Mouse (Mus musculus) liver, embryonic 11.5 days (tissue): ENCODE results near the gene Trim67. TPM values are rescaled to one million over a fixed set of nuclear protein-coding genes. Genes with fewer than 3 reads are reported as not detected.

Experiments used
- ATAC-seq: fragments of 200-750 bp; cut with Nextera tagmentation; replicated peaks from 2 replicates; pipeline ENCODE4 v1.8.0; 2017; ENCODE audit warnings: moderate number of reproducible peaks, mild to moderate bottlenecking, moderate TSS enrichment, moderate library complexity; ENCODE audit not compliant: low FRiP score
- DNase-seq: peaks from one replicate; pipeline ENCODE4 v3.0.0-alpha.2; 2017; ENCODE audit warnings: low spot score
- H3K27ac ChIP-seq: fragments of 300-500 bp; sonication (generic); 2 replicates; pipeline ENCODE4 v1.5.1; 2014; ENCODE audit warnings: mild to moderate bottlenecking, low read depth, low read length, control low read depth
- H3K27me3 ChIP-seq: fragments of 300-500 bp; sonication (generic); replicated peaks from 2 replicates; pipeline ENCODE4 v1.6.1; 2014; ENCODE audit warnings: low read length, mixed read lengths; ENCODE audit not compliant: control insufficient read depth, insufficient read depth
- H3K36me3 ChIP-seq: fragments of 300-500 bp; sonication (generic); 2 replicates; pipeline ENCODE4 v1.6.1; 2014; ENCODE audit warnings: mild to moderate bottlenecking, low read length, moderate library complexity, mixed read lengths; ENCODE audit not compliant: control insufficient read depth, insufficient read depth
- H3K4me1 ChIP-seq: fragments of 300-500 bp; sonication (generic); replicated peaks from 2 replicates; pipeline ENCODE4 v1.6.1; 2014; ENCODE audit warnings: low read length, mixed read lengths; ENCODE audit not compliant: control insufficient read depth, insufficient read depth
- H3K4me2 ChIP-seq: fragments of 300-500 bp; sonication (generic); 2 replicates; pipeline ENCODE4 v1.6.1; 2014; ENCODE audit warnings: mild to moderate bottlenecking, control low read depth, moderate library complexity
- H3K4me3 ChIP-seq: fragments of 300-500 bp; sonication (generic); 2 replicates; pipeline ENCODE4 v1.5.1; 2014; ENCODE audit warnings: low read depth, low read length, control low read depth
- H3K9ac ChIP-seq: fragments of 300-500 bp; sonication (generic); 2 replicates; pipeline ENCODE4 v1.6.1; 2014; ENCODE audit warnings: low read depth, low read length, control low read depth
- H3K9me3 ChIP-seq: fragments of 300-500 bp; sonication (generic); 2 replicates; pipeline ENCODE4 v1.6.1; 2016; ENCODE audit warnings: low read length, inconsistent platforms, mixed read lengths; ENCODE audit not compliant: control insufficient read depth
- WGBS: fragments of 180-500 bp; shearing (Covaris S2); extraction: QIAGEN DNeasy Blood & Tissue Kit; methylation state at CpG from one replicate; pipeline ENCODE4 v1.1.7; 2014; 5-methylcytosine and 5-hydroxymethylcytosine counted together
- polyA plus RNA-seq: library from polyadenylated mRNA; unstranded; fragments of >200 nt; fragmentation: Nextera tagmentation; extraction: Ambion mirVana; gene quantifications from 2 replicates; pipeline ENCODE4 v1.2.1, GENCODE M21; 2014

Gene Trim67
- polyA plus RNA-seq = 0.05 TPM in 1 of 2 replicates, not detected in the other

- Histone ChIP-seq H3K9me3 (no peaks in the 10 kb centered on the region), H3K4me1 (peaks cover 15% of the 10 kb centered on the region), H3K4me3 (peak within 1 kb of the TSS; percentile 62), H3K27ac (no peak within 1 kb of the TSS), H3K4me2 (peak within 1 kb of the TSS; percentile 96), H3K9ac (no peak within 1 kb of the TSS), H3K27me3 (peaks cover 70% of the 10 kb centered on the region), H3K36me3 (no peaks in the 10 kb centered on the region)
- DNase-seq (peak; percentile 56), ATAC-seq (peak; percentile 40; the same call in 1 of the 2 replicates)
- WGBS = under 1% methylated on average over 37 of the region's 39 CpGs
Observed at GRCm38 (mm10) chr8:124792708-124793107, at the start of gene Trim67. Gene Trim67, plus strand, starts transcription at chr8:124793092.

GRCm38 (mm10) chr8:124746661-124747060, 46.2 kb upstream of the Trim67 start:
- 63% methylated on average over 13 of the region's 13 CpGs for WGBS
- peaks cover 4% of the 10 kb centered on the region for H3K4me1 ChIP-seq
- ATAC-seq (no peak; the same call in 1 of the 2 replicates), DNase-seq (no peak)
- peaks cover 24% of the 10 kb centered on the region for H3K27me3 ChIP-seq
- H3K9ac ChIP-seq = no peak overlapping the region
- H3K4me2 ChIP-seq = no peak overlapping the region
- H3K4me3 ChIP-seq = no peak overlapping the region
- no peaks in the 10 kb centered on the region for H3K9me3 ChIP-seq
- no peak overlapping the region for H3K27ac ChIP-seq
- no peaks in the 10 kb centered on the region for H3K36me3 ChIP-seq

- H3K36me3 ChIP-seq = no peaks in the 10 kb centered on the region
- peaks cover 52% of the 10 kb centered on the region for H3K27me3 ChIP-seq
- peak overlapping the region; percentile 40 for H3K9ac ChIP-seq
- DNase-seq (peak; percentile 44), ATAC-seq (no peak)
- under 1% methylated on average over 31 of the region's 31 CpGs for WGBS
- no peak overlapping the region for H3K27ac ChIP-seq
- H3K9me3 ChIP-seq = no peaks in the 10 kb centered on the region
- H3K4me1 ChIP-seq = peaks cover 13% of the 10 kb centered on the region
- peak overlapping the region; percentile 79 for H3K4me2 ChIP-seq
- peak overlapping the region; percentile 66 for H3K4me3 ChIP-seq
Observed at GRCm38 (mm10) chr8:124751191-124751590, 41.7 kb upstream of the Trim67 start.

GRCm38 (mm10) chr8:124751709-124752173, 41.2 kb upstream of the Trim67 start, which contains the start of gene Fam89a:
Gene Fam89a, minus strand, starts transcription at chr8:124751832.
- DNase-seq (peak; percentile 78), ATAC-seq (peak; percentile 83)
- Histone ChIP-seq H3K27me3 (peaks cover 52% of the 10 kb centered on the region), H3K4me1 (peaks cover 10% of the 10 kb centered on the region), H3K4me2 (peak within 1 kb of the TSS; percentile 79), H3K4me3 (peak within 1 kb of the TSS; percentile 66), H3K9me3 (no peaks in the 10 kb centered on the region), H3K36me3 (no peaks in the 10 kb centered on the region), H3K27ac (no peak within 1 kb of the TSS), H3K9ac (peak within 1 kb of the TSS; percentile 40)
- WGBS = 1% methylated on average over 41 of the region's 41 CpGs

GRCm38 (mm10) chr8:124752325-124752862, 40.5 kb upstream of the Trim67 start:
- Histone ChIP-seq H3K4me3 (no peak overlapping the region), H3K9me3 (no peaks in the 10 kb centered on the region), H3K4me1 (peaks cover 10% of the 10 kb centered on the region), H3K9ac (no peak overlapping the region), H3K36me3 (no peaks in the 10 kb centered on the region), H3K27me3 (peaks cover 52% of the 10 kb centered on the region), H3K27ac (no peak overlapping the region), H3K4me2 (peak overlapping the region; percentile 79)
- 0 out of 2 replicates have a peak, but pooled peaks have one; percentile 1 for ATAC-seq
- WGBS = 37% methylated on average over 21 of the region's 21 CpGs
- no peak for DNase-seq

- no peak overlapping the region for H3K4me3 ChIP-seq
- WGBS = 21% methylated on average over 11 of the region's 11 CpGs
- no peak overlapping the region for H3K9ac ChIP-seq
- H3K27me3 ChIP-seq = peaks cover 52% of the 10 kb centered on the region
- H3K27ac ChIP-seq = peak overlapping the region; percentile 55; the same call in 1 of the 2 replicates
- ATAC-seq (no peak), DNase-seq (no peak)
- no peaks in the 10 kb centered on the region for H3K36me3 ChIP-seq
- no peaks in the 10 kb centered on the region for H3K9me3 ChIP-seq
- peaks cover 10% of the 10 kb centered on the region for H3K4me1 ChIP-seq
- peak overlapping the region; percentile 26 for H3K4me2 ChIP-seq
Observed at GRCm38 (mm10) chr8:124754101-124754791, 38.6 kb upstream of the Trim67 start.

- Histone ChIP-seq H3K27me3 (peaks cover 46% of the 10 kb centered on the region), H3K9me3 (no peaks in the 10 kb centered on the region), H3K4me3 (no peak overlapping the region), H3K36me3 (no peaks in the 10 kb centered on the region), H3K27ac (peak overlapping the region; percentile 55; the same call in 1 of the 2 replicates), H3K9ac (no peak overlapping the region), H3K4me1 (peaks cover 10% of the 10 kb centered on the region), H3K4me2 (no peak overlapping the region; the same call in 1 of the 2 replicates)
- ATAC-seq (no peak), DNase-seq (no peak)
- WGBS = 50% methylated on average over 4 of the region's 4 CpGs
Observed at GRCm38 (mm10) chr8:124754792-124755190, 38.1 kb upstream of the Trim67 start.

GRCm38 (mm10) chr8:124755481-124755880, 37.4 kb upstream of the Trim67 start:
- H3K4me1 ChIP-seq = peaks cover 10% of the 10 kb centered on the region
- DNase-seq (no peak), ATAC-seq (no peak)
- WGBS = 70% methylated on average over 8 of the region's 8 CpGs
- H3K27ac ChIP-seq = no peak overlapping the region
- no peak overlapping the region for H3K9ac ChIP-seq
- peaks cover 40% of the 10 kb centered on the region for H3K27me3 ChIP-seq
- H3K36me3 ChIP-seq = no peaks in the 10 kb centered on the region
- no peak overlapping the region for H3K4me2 ChIP-seq
- H3K9me3 ChIP-seq = no peaks in the 10 kb centered on the region
- H3K4me3 ChIP-seq = no peak overlapping the region
